ENCODE assay signal across 8 mouse cellular contexts in genomic region chr6:65144621-65145205, GRCm38 (mm10). TPM values are rescaled to one million over a fixed set of nuclear protein-coding genes. Genes with fewer than 3 reads are reported as not detected.
DNase-seq lines count a peak whose midpoint lies in the region; ATAC-seq lines count a peak whose summit lies in the region.

Gene Hpgds (minus strand): TSS chr6:65144908.

- intact Hi-C loops in heart, postnatal 14 days (cut with DNase I): no loop called here

- peak; percentile 87 for ATAC-seq in monocyte, adult 5-6 weeks (replicated peaks; ENCODE audit: insufficient number of reproducible peaks, low FRiP score, low TSS enrichment, poor library complexity, severe bottlenecking)

- 12% methylated on average over 16 of the region's 16 CpGs for WGBS in large intestine, adult 2 months

- DNase-seq in heart, adult 9 months (ENCODE audit: low spot score in 2 of 2): peak; percentile 14 to 34
- DNase-seq in heart, postnatal 14 days: no peak
- peak; percentile 46 for DNase-seq in embryo, embryonic 11 days
- DNase-seq in large intestine, adult 2 months (ENCODE audit: low read depth, low spot score): peak; percentile 72
- peak; percentile 40 to 47 for DNase-seq in thymus, postnatal 36 days
- DNase-seq in adrenal gland, postnatal 4 days (ENCODE audit: low spot score in 2 of 2): no peak
- DNase-seq in frontal cortex, adult 2 months (ENCODE audit: extremely low spot score in 1 of 2, low spot score in 1 of 2): no peak

RNA-seq across cellular contexts. Expression of gene Hpgds, which starts in this region (rescaled TPM):
- total RNA-seq in heart, postnatal 14 days (2021): 1 to 10 TPM; 1.4 to 1.6 TPM
- 1.4 and 1.7 TPM in 2 replicates for polyA plus RNA-seq in large intestine, adult 2 months (2012; rRNA removed)
- 0.67 to 2.3 TPM (median 1.5 TPM) in 3 replicates for total RNA-seq in monocyte, adult 5-6 weeks (2017)
- total RNA-seq in adrenal gland, postnatal 4 days (2021): 1 to 10 TPM; 2.0 to 3.7 TPM
- 8.2 and 8.8 TPM in 2 replicates for polyA plus RNA-seq in frontal cortex, adult 2 months (2012; rRNA removed)

Comparison
In these comparisons a context has a peak if more than half of its experiments do, and no peak if none do; other contexts are left out.
1. DNase-seq: peak in heart, adult 9 months (2 of 2), embryo, embryonic 11 days (single experiment), large intestine, adult 2 months (single experiment) and thymus, postnatal 36 days (2 of 2); none in heart, postnatal 14 days (0 of 2), adrenal gland, postnatal 4 days (0 of 2) and frontal cortex, adult 2 months (0 of 2).